Mouse (Mus musculus) midbrain, embryonic 11.5 days (tissue): ENCODE results near the gene Ppef1. TPM values are rescaled to one million over a fixed set of nuclear protein-coding genes. Genes with fewer than 3 reads are reported as not detected.
"Not testable (repeated sequence)": the region's sequence is repeated elsewhere in the genome, so short reads cannot be mapped to it uniquely, and the experiment has no call there.

Experiments
- ATAC-seq: fragments of 200-750 bp; cut with Nextera tagmentation; 2 replicates; pipeline ENCODE4 v1.8.0; 2017; ENCODE audit warnings: moderate TSS enrichment, moderate library complexity; ENCODE audit not compliant: low FRiP score
- DNase-seq: peaks from one replicate; pipeline ENCODE4 v3.0.0; 2015; ENCODE audit warnings: low spot score; ENCODE audit errors: missing footprints
- H3K27ac ChIP-seq: fragments of 300-500 bp; sonication (generic); 2 replicates; pipeline ENCODE4 v1.5.1; 2014; ENCODE audit warnings: low read depth, low read length
- H3K27me3 ChIP-seq: fragments of 300-500 bp; sonication (generic); 2 replicates; pipeline ENCODE4 v1.6.1; 2014; ENCODE audit warnings: mild to moderate bottlenecking, low read length, moderate library complexity, mixed read lengths; ENCODE audit not compliant: control insufficient read depth, insufficient read depth
- H3K36me3 ChIP-seq: fragments of 300-500 bp; sonication (generic); 2 replicates; pipeline ENCODE4 v1.6.1; 2014; ENCODE audit warnings: mild to moderate bottlenecking, low read length, moderate library complexity, mixed read lengths; ENCODE audit not compliant: control insufficient read depth, insufficient read depth
- H3K4me1 ChIP-seq: fragments of 300-500 bp; sonication (generic); 2 replicates; pipeline ENCODE4 v1.6.1; 2014; ENCODE audit warnings: low read length; ENCODE audit not compliant: control insufficient read depth, insufficient read depth
- H3K4me2 ChIP-seq: fragments of 300-500 bp; sonication (generic); 2 replicates; pipeline ENCODE4 v1.6.1; 2014; ENCODE audit warnings: mild to moderate bottlenecking, moderate library complexity
- H3K4me3 ChIP-seq: fragments of 300-500 bp; sonication (generic); 2 replicates; pipeline ENCODE4 v1.5.1; 2014; ENCODE audit warnings: low read depth, low read length
- H3K9ac ChIP-seq: fragments of 300-500 bp; sonication (generic); 2 replicates; pipeline ENCODE4 v1.6.1; 2014; ENCODE audit warnings: low read length
- H3K9me3 ChIP-seq: fragments of 300-500 bp; sonication (generic); 2 replicates; pipeline ENCODE4 v1.6.1; 2016; ENCODE audit warnings: low read length; ENCODE audit not compliant: control insufficient read depth
- WGBS: fragments of 180-500 bp; shearing (Covaris S2); extraction: QIAGEN DNeasy Blood & Tissue Kit; methylation state at CpG from one replicate; pipeline ENCODE4 v1.1.7; 2014; 5-methylcytosine and 5-hydroxymethylcytosine counted together
- polyA plus RNA-seq: library from polyadenylated mRNA; unstranded; fragments of >200 nt; fragmentation: Nextera tagmentation; extraction: Ambion mirVana; gene quantifications from 2 replicates; pipeline ENCODE4 v1.2.1, GENCODE M21; 2014

Gene Ppef1
- 0.19 and 0.56 TPM in 2 replicates for polyA plus RNA-seq

- H3K9me3 ChIP-seq = no peaks in the 10 kb centered on the region
- no peak within 1 kb of the TSS for H3K9ac ChIP-seq
- DNase-seq (no peak), ATAC-seq (no peak)
- no peaks in the 10 kb centered on the region for H3K4me1 ChIP-seq
- WGBS = 80% methylated on average over 5 of the region's 5 CpGs
- no peak within 1 kb of the TSS for H3K4me2 ChIP-seq
- no peaks in the 10 kb centered on the region for H3K36me3 ChIP-seq
- H3K27ac ChIP-seq = no peak within 1 kb of the TSS
- peaks cover 14% of the 10 kb centered on the region for H3K27me3 ChIP-seq
- no peak within 1 kb of the TSS for H3K4me3 ChIP-seq
Observed at GRCm38 (mm10) chrX:160735650-160736049, at the start of gene Ppef1. TSS of gene Ppef1 (minus strand) at chrX:160735765.

DNA sequence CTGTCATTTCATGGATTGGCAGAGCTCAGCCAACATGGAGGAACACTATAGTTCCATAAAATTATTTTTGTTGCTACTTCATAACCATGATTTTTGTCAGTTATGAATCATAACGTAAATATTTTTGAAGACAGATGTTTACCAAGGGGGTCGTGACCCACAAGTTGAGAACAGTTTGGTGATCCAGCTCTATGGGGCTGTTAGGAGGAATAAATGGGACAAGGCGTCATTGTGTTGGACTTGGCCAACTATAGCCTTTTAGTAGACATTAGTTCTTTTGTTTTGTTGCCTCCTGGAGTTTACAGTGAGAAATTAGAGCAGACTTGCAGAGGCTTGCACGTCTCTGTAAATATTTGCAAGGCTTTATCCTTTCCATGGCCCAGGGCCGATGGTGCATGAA, 46.7 kb upstream of the Ppef1 start:
- DNase-seq = no peak
- Histone ChIP-seq H3K36me3 (no peaks in the 10 kb centered on the region), H3K27ac (no peak overlapping the region), H3K27me3 (peaks cover 11% of the 10 kb centered on the region), H3K4me3 (no peak overlapping the region), H3K9me3 (no peaks in the 10 kb centered on the region), H3K4me2 (no peak overlapping the region), H3K9ac (no peak overlapping the region), H3K4me1 (no peaks in the 10 kb centered on the region)
- no peak for ATAC-seq
- WGBS = 89% methylated on average over 5 of the region's 5 CpGs

DNA sequence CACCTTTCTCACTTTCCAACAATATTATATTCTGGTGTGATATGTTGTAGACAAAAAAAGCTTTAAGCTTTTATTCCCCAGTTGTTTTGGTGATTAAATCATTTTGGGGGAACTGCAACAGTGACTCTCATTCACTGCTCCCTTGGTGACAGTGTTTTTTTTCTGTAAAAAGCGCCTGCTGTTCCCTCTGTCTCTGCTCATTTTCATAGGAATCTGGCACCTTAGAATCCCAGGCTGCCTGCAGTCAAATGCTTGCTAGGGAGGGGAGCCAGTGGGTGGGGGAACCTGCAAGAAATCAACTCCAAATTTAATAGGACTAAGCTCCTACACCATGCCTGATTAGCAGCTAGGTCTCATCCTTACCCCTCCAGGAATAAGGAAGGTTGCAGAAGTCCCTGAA, 37.5 kb upstream of the Ppef1 start:
- no peak overlapping the region for H3K4me3 ChIP-seq
- peaks cover 15% of the 10 kb centered on the region for H3K27me3 ChIP-seq
- WGBS = 36% methylated on average over 1 of the region's 1 CpGs
- no peak overlapping the region for H3K27ac ChIP-seq
- DNase-seq (no peak), ATAC-seq (no peak)
- H3K4me2 ChIP-seq = no peak overlapping the region
- no peak overlapping the region for H3K9ac ChIP-seq
- H3K4me1 ChIP-seq = no peaks in the 10 kb centered on the region
- H3K9me3 ChIP-seq = no peaks in the 10 kb centered on the region
- no peaks in the 10 kb centered on the region for H3K36me3 ChIP-seq

GRCm38 (mm10) chrX:160769622-160770021, 34.1 kb upstream of the Ppef1 start:
- H3K9me3 ChIP-seq, H3K4me1 ChIP-seq, H3K4me2 ChIP-seq, H3K9ac ChIP-seq, H3K4me3 ChIP-seq, ATAC-seq, H3K27ac ChIP-seq, DNase-seq, H3K27me3 ChIP-seq, H3K36me3 ChIP-seq: not testable (repeated sequence)
- 90% methylated on average over 5 of the region's 5 CpGs for WGBS

DNA sequence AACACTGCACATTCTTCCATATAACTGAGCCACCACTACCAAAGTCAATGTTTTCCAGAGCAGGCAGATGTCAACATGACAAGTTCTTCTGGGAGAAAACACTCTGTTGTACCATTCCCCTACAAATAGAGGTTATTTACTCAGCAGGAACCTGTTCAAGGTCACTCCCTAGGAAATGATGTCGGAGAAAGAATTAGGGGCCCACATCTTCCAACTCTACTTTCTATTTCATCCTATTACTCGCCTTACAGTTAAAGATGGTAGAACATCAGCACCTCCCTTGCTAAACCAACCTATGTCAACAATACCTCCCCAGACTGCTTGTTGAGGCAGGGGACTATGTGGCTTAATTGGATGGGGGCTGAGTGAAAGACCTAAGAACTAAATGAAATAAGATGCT, 32.1 kb upstream of the Ppef1 start, which contains the start of gene Rs1:
Rs1 (plus strand) TSS at position 301 of the 400 bp plus-strand sequence.
- no peaks in the 10 kb centered on the region for H3K9me3 ChIP-seq
- 78% methylated on average over 2 of the region's 2 CpGs for WGBS
- peak within 1 kb of the TSS; percentile 34; the same call in 1 of the 2 replicates for H3K4me2 ChIP-seq
- DNase-seq = no peak
- H3K36me3 ChIP-seq = no peaks in the 10 kb centered on the region
- no peak within 1 kb of the TSS for H3K27ac ChIP-seq
- ATAC-seq = no peak
- no peak within 1 kb of the TSS for H3K4me3 ChIP-seq
- H3K9ac ChIP-seq = no peak within 1 kb of the TSS
- H3K27me3 ChIP-seq = peaks cover 7% of the 10 kb centered on the region
- H3K4me1 ChIP-seq = no peaks in the 10 kb centered on the region

GRCm38 (mm10) chrX:160766233-160766616, 30.7 kb upstream of the Ppef1 start:
- no peak for DNase-seq
- peak overlapping the region; percentile 34 for H3K4me2 ChIP-seq
- H3K36me3 ChIP-seq = no peaks in the 10 kb centered on the region
- H3K27me3 ChIP-seq = peaks cover 4% of the 10 kb centered on the region
- H3K4me3 ChIP-seq = peak overlapping the region; percentile 35
- WGBS = 28% methylated on average over 15 of the region's 15 CpGs
- H3K27ac ChIP-seq = no peak overlapping the region
- peak overlapping the region; percentile 49; the same call in 1 of the 2 replicates for H3K9ac ChIP-seq
- no peaks in the 10 kb centered on the region for H3K4me1 ChIP-seq
- H3K9me3 ChIP-seq = no peaks in the 10 kb centered on the region
- ATAC-seq = peak; percentile 86

GRCm38 (mm10) chrX:160765389-160766232, 30.0 kb upstream of the Ppef1 start:
- no peak overlapping the region for H3K27ac ChIP-seq
- H3K4me3 ChIP-seq = peak overlapping the region; percentile 38
- ATAC-seq (peak; percentile 97), DNase-seq (peak; percentile 99)
- H3K9ac ChIP-seq = peak overlapping the region; percentile 49; the same call in 1 of the 2 replicates
- H3K36me3 ChIP-seq = no peaks in the 10 kb centered on the region
- peak overlapping the region; percentile 34; the same call in 1 of the 2 replicates for H3K4me2 ChIP-seq
- WGBS = 27% methylated on average over 30 of the region's 30 CpGs
- no peaks in the 10 kb centered on the region for H3K4me1 ChIP-seq
- no peaks in the 10 kb centered on the region for H3K9me3 ChIP-seq
- H3K27me3 ChIP-seq = peaks cover 4% of the 10 kb centered on the region

DNA sequence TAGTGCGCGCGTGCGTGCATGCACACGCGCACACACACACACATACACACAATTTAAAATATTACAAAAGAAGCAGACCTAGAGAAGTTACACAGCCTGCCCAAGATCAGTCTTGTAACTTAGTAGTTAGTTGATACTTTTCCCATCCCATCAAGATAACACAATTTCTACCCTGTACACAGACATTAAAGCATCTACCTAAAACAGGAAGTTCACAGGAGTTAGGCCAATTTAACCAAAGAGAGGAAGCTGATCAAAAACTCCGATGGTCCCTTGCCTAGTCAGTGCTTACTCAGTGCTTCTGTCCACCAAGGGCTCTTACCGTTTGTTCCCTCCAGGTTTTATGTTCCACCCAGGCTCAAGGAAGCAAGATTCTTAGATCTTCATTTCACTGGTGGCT, 15.2 kb upstream of the Ppef1 start:
- no peak overlapping the region for H3K4me2 ChIP-seq
- H3K4me3 ChIP-seq = no peak overlapping the region
- no peak overlapping the region for H3K27ac ChIP-seq
- H3K9me3 ChIP-seq = no peaks in the 10 kb centered on the region
- DNase-seq (no peak), ATAC-seq (no peak)
- WGBS = 95% methylated on average over 8 of the region's 8 CpGs
- peaks cover 8% of the 10 kb centered on the region for H3K27me3 ChIP-seq
- no peaks in the 10 kb centered on the region for H3K4me1 ChIP-seq
- H3K36me3 ChIP-seq = no peaks in the 10 kb centered on the region
- H3K9ac ChIP-seq = no peak overlapping the region

- ATAC-seq (no peak), DNase-seq (no peak)
- Histone ChIP-seq H3K4me1 (no peaks in the 10 kb centered on the region), H3K27me3 (no peaks in the 10 kb centered on the region; the same call in 1 of the 2 replicates), H3K27ac (no peak overlapping the region), H3K9ac (no peak overlapping the region), H3K4me2 (no peak overlapping the region), H3K4me3 (no peak overlapping the region), H3K9me3 (no peaks in the 10 kb centered on the region), H3K36me3 (no peaks in the 10 kb centered on the region)
- 75% methylated on average over 1 of the region's 1 CpGs for WGBS
Observed at GRCm38 (mm10) chrX:160748653-160749052, 13.1 kb upstream of the Ppef1 start.
